Mouse (Mus musculus) lung, postnatal 25 days (tissue): Measurements from ENCODE around the gene Cyp2f2.

Source experiments
- DNase-seq: peaks from one replicate; pipeline ENCODE4 v3.0.0; 2022; ENCODE audit warnings: low spot score

Gene Cyp2f2

GRCm38 (mm10) chr7:27178324-27179216 is 58.9 kb downstream of the Cyp2f2 start, which contains the start of gene Rab4b:
TSS of gene Rab4b (minus strand) at chr7:27178896.
- DNase-seq, result peak; percentile 100

- no peak for DNase-seq
Measured at GRCm38 (mm10) chr7:27179217-27179918, 59.7 kb downstream of the Cyp2f2 start.

- peak; percentile 50 for DNase-seq
Measured at GRCm38 (mm10) chr7:27180036-27180435, 60.3 kb downstream of the Cyp2f2 start.

GRCm38 (mm10) chr7:27180837-27181695 is 61.4 kb downstream of the Cyp2f2 start, which contains the start of the genes Gm21983 and Mia:
TSS of gene Gm21983 (minus strand) at chr7:27181086.
TSS of gene Mia (minus strand) at chr7:27181157.
- peak; percentile 54 for DNase-seq

- no peak for DNase-seq
Measured at GRCm38 (mm10) chr7:27182498-27182897, 62.8 kb downstream of the Cyp2f2 start.
